Mouse (Mus musculus) CH12.LX (cell line): ENCODE data around the gene Gm49405. TPM values are rescaled to one million over a fixed set of nuclear protein-coding genes. Genes with fewer than 3 reads are reported as not detected.

Experiments used
- DNase-seq: peaks from one replicate; pipeline ENCODE4 v3.0.0-alpha.2; 2013; ENCODE audit errors: extremely low read depth
- H3K27ac ChIP-seq: 2 replicates; pipeline ENCODE4 v1.5.1; 2012; ENCODE audit warnings: low read depth, mild to moderate bottlenecking, control low read depth, moderate library complexity; ENCODE audit not compliant: insufficient read depth
- H3K27me3 ChIP-seq: replicated peaks from 2 replicates; pipeline ENCODE3; 2012; ENCODE audit warnings: inconsistent platforms
- H3K36me3 ChIP-seq, 2 experiments: replicated peaks in 1 of 2; 2 replicates each; pipeline versions ENCODE3 to v1.6.1; 2012; ENCODE audit warnings: inconsistent platforms in 1 of 2, low read length in 1 of 2, mild to moderate bottlenecking in 1 of 2, mixed read lengths in 1 of 2, moderate library complexity in 1 of 2; ENCODE audit not compliant: control insufficient read depth in 1 of 2, insufficient read depth in 1 of 2
- H3K4me1 ChIP-seq, 2 experiments: 2 replicates each; pipeline ENCODE4 v1.6.1; 2012; ENCODE audit warnings: inconsistent platforms in 1 of 2, moderate library complexity in 1 of 2; ENCODE audit not compliant: insufficient read depth in 2 of 2, control insufficient read depth in 1 of 2
- H3K4me2 ChIP-seq: 2 replicates; pipeline ENCODE4 v1.6.1; 2012; ENCODE audit warnings: low read depth, mild to moderate bottlenecking, control low read depth; ENCODE audit not compliant: poor library complexity, insufficient read depth, severe bottlenecking
- H3K4me3 ChIP-seq, 3 experiments: fragments of 150-350 bp in 1 of 3; sonication (generic) in 1 of 3; replicated peaks in 1 of 3; 2 replicates each; pipeline versions ENCODE3 to v1.5.1; 2011 to 2012; ENCODE audit warnings: low read depth in 2 of 3, low read length in 2 of 3, mild to moderate bottlenecking in 2 of 3, moderate library complexity in 2 of 3, control low read depth in 1 of 3, improper control_type of control experiment in 1 of 3, inconsistent platforms in 1 of 3, mixed read lengths in 1 of 3; ENCODE audit not compliant: poor library complexity in 1 of 3
- H3K79me2 ChIP-seq: replicated peaks from 2 replicates; pipeline ENCODE4 v1.6.1; 2012; ENCODE audit warnings: mild to moderate bottlenecking, moderate library complexity; ENCODE audit not compliant: control insufficient read depth, poor library complexity, insufficient read depth, severe bottlenecking; ENCODE audit errors: extremely low read depth
- H3K9ac ChIP-seq: 2 replicates; pipeline ENCODE4 v1.6.1; 2012; ENCODE audit warnings: low read depth, mild to moderate bottlenecking, control low read depth, moderate library complexity; ENCODE audit not compliant: insufficient read depth
- H3K9me3 ChIP-seq: replicated peaks from 2 replicates; pipeline ENCODE3; 2012; ENCODE audit warnings: low read length, inconsistent platforms, mixed read lengths
- CHD1 ChIP-seq: IDR thresholded peaks from 2 replicates; pipeline ENCODE4 v1.6.1; 2012; ENCODE audit warnings: low read depth, low read length, improper control_type of control experiment, inconsistent platforms
- CHD2 ChIP-seq: IDR thresholded peaks from 2 replicates; pipeline ENCODE4 v1.6.1; 2011; ENCODE audit warnings: low read length, improper control_type of control experiment
- ELF1 ChIP-seq: IDR thresholded peaks from 2 replicates; pipeline ENCODE4 v1.6.1; 2014; ENCODE audit warnings: low read depth, mild to moderate bottlenecking, inconsistent platforms, low read length, improper control_type of control experiment
- ETS1 ChIP-seq: conservative IDR thresholded peaks from 2 replicates; pipeline ENCODE4 v1.6.1; 2012; ENCODE audit warnings: low read depth, mild to moderate bottlenecking, inconsistent platforms, low read length, improper control_type of control experiment, moderate library complexity
- HCFC1 ChIP-seq: IDR thresholded peaks from 2 replicates; pipeline ENCODE4 v1.6.1; 2012; ENCODE audit warnings: low read depth, mild to moderate bottlenecking, inconsistent platforms, low read length, improper control_type of control experiment
- IRF4 ChIP-seq: IDR thresholded peaks from 2 replicates; pipeline ENCODE4 v1.6.1; 2014; ENCODE audit warnings: low read depth, mild to moderate bottlenecking, inconsistent platforms, low read length, improper control_type of control experiment
- JUN ChIP-seq: IDR thresholded peaks from 2 replicates; pipeline ENCODE4 v1.6.1; 2011; ENCODE audit warnings: low read depth, mild to moderate bottlenecking, low read length, improper control_type of control experiment, moderate library complexity; ENCODE audit not compliant: insufficient read depth
- JUND ChIP-seq: conservative IDR thresholded peaks from 2 replicates; pipeline ENCODE4 v1.6.1; 2011; ENCODE audit warnings: low read depth, low read length, improper control_type of control experiment
- KAT2A ChIP-seq: IDR thresholded peaks from 2 replicates; pipeline ENCODE4 v1.6.1; 2012; ENCODE audit warnings: low read length, improper control_type of control experiment, inconsistent platforms; ENCODE audit not compliant: insufficient replicate concordance
- MAX ChIP-seq: IDR thresholded peaks from 2 replicates; pipeline ENCODE4 v1.6.1; 2011; ENCODE audit warnings: low read length, improper control_type of control experiment
- MYC ChIP-seq: IDR thresholded peaks from 2 replicates; pipeline ENCODE4 v1.6.1; 2011; ENCODE audit warnings: low read depth, mild to moderate bottlenecking, improper control_type of control experiment, low read length
- POLR2AphosphoS2 ChIP-seq: IDR thresholded peaks from 2 replicates; pipeline ENCODE4 v1.6.1; 2011; ENCODE audit warnings: low read depth, low read length, improper control_type of control experiment
- RCOR1 ChIP-seq: conservative IDR thresholded peaks from 2 replicates; pipeline ENCODE4 v1.6.1; 2012; ENCODE audit warnings: low read depth, mild to moderate bottlenecking, inconsistent platforms, low read length, improper control_type of control experiment
- SIN3A ChIP-seq: IDR thresholded peaks from 2 replicates; pipeline ENCODE4 v1.6.1; 2012; ENCODE audit warnings: low read length, improper control_type of control experiment, inconsistent platforms
- SMC3 ChIP-seq: IDR thresholded peaks from 2 replicates; pipeline ENCODE4 v1.6.1; 2011; ENCODE audit warnings: low read depth, low read length, improper control_type of control experiment
- USF1 ChIP-seq: IDR thresholded peaks from 2 replicates; pipeline ENCODE4 v1.6.1; 2014; ENCODE audit warnings: low read depth, mild to moderate bottlenecking, inconsistent platforms, low read length, improper control_type of control experiment
- USF2 ChIP-seq: conservative IDR thresholded peaks from 2 replicates; pipeline ENCODE4 v1.6.1; 2011; ENCODE audit warnings: low read depth, low read length, improper control_type of control experiment
- ZKSCAN1 ChIP-seq: IDR thresholded peaks from 2 replicates; pipeline ENCODE4 v1.6.1; 2012; ENCODE audit warnings: low read depth, inconsistent platforms, low read length, improper control_type of control experiment, borderline replicate concordance
- ZMIZ1 ChIP-seq: IDR thresholded peaks from 2 replicates; pipeline ENCODE4 v1.6.1; 2012; ENCODE audit warnings: low read depth, mild to moderate bottlenecking, inconsistent platforms, low read length, improper control_type of control experiment
- dilution Hi-C: fragments of 300-500 bp; cut with MboI; formaldehyde crosslinking; loops from 2 replicates; pipeline ENCODE4 v1.14.3; 2020; ENCODE audit warnings: low sequenced_read_pairs; ENCODE audit not compliant: extremely low pct_unique_long_range_greater_than_20kb, extremely low pct_ligation_motif_present
- in situ Hi-C: fragments of 300-500 bp; cut with MboI; formaldehyde crosslinking; loops from 3 replicates; pipeline ENCODE4 v1.14.3; 2019; ENCODE audit warnings: low sequenced_read_pairs, low pct_ligation_motif_present, low pct_unique_long_range_greater_than_20kb, mixed read lengths
- polyA plus RNA-seq: library from polyadenylated mRNA; unstranded; fragments of >175 nt; gene quantifications from 2 replicates; pipeline ENCODE4 v1.2.1, GENCODE M21; 2012; ENCODE audit warnings: low read depth; ENCODE audit not compliant: insufficient read length
- total RNA-seq, 2 experiments: library from RNA; depleted of rRNA; stranded (reverse); fragments of 300-350 nt in 1 of 2; fragments of >200 nt in 1 of 2; gene quantifications; 2 replicates each; pipeline ENCODE4 v1.2.3; 2012 to 2014

Gene Gm49405
- total and polyA plus RNA-seq, 3 experiments, result 0.99 to 2.7 (median 2.0) TPM

- peak; percentile 82 for TF ChIP-seq ZMIZ1
Observed at GRCm38 (mm10) chr19:4000119-4000900, at the start of gene Gm49405, which contains the start of gene Nudt8 (continued).

- H3K4me3 ChIP-seq, result no peak overlapping the region
- H3K9me3 ChIP-seq, result no peaks in the 10 kb centered on the region
- H3K27me3 ChIP-seq, result no peaks in the 10 kb centered on the region
- no peak overlapping the region for H3K4me2 ChIP-seq
- TF ChIP-seq ZMIZ1, result no peak
- TF ChIP-seq ELF1, result no peak
- TF ChIP-seq JUN, result no peak
- no peak for TF ChIP-seq JUND
- TF ChIP-seq USF1, result no peak
- no peak for TF ChIP-seq CHD2
- no peak for TF ChIP-seq KAT2A
- no peak for TF ChIP-seq RCOR1
- TF ChIP-seq MAX, result no peak
- TF ChIP-seq SMC3, result no peak
- TF ChIP-seq HCFC1, result no peak
- no peak for TF ChIP-seq ZKSCAN1
- no peak for TF ChIP-seq POLR2AphosphoS2
- dilution Hi-C loops (no loop called here), in situ Hi-C loops (no loop called here)
- peaks cover 35 to 41% of the 10 kb centered on the region in 2 experiments for H3K36me3 ChIP-seq
- no peak overlapping the region for H3K9ac ChIP-seq
- peaks cover 2 to 16% of the 10 kb centered on the region in 2 experiments; a peak in 3 of 4 replicates for H3K4me1 ChIP-seq
- H3K27ac ChIP-seq, result no peak overlapping the region
- H3K79me2 ChIP-seq, result no peaks in the 10 kb centered on the region
- no peak for DNase-seq
Observed at GRCm38 (mm10) chr19:3951461-3951860, 49.0 kb upstream of the Gm49405 start.

- no peak for TF ChIP-seq RCOR1
- no peak for TF ChIP-seq SIN3A
- TF ChIP-seq CHD2, result no peak
- no peak for TF ChIP-seq CHD1
- TF ChIP-seq ELF1, result no peak
- no peak for TF ChIP-seq IRF4
- no peak for TF ChIP-seq USF1
- TF ChIP-seq HCFC1, result no peak
- TF ChIP-seq MYC, result no peak
- TF ChIP-seq JUN, result no peak
- no peak for TF ChIP-seq ETS1
- TF ChIP-seq USF2, result no peak
- TF ChIP-seq, all 38 proteins: peak for 0
- in situ Hi-C loops (no loop called here), dilution Hi-C loops (no loop called here)
- Histone ChIP-seq H3K9ac (no peak overlapping the region), H3K27me3 (no peaks in the 10 kb centered on the region), H3K4me2 (no peak overlapping the region), H3K79me2 (no peaks in the 10 kb centered on the region), H3K27ac (no peak overlapping the region), H3K36me3 (peaks cover 31 to 35% of the 10 kb centered on the region in 2 experiments), H3K9me3 (no peaks in the 10 kb centered on the region), H3K4me1 (peaks cover 2 to 9% of the 10 kb centered on the region in 2 experiments; a peak in 3 of 4 replicates), H3K4me3 (no peak overlapping the region)
- no peak for DNase-seq
Observed at GRCm38 (mm10) chr19:3952099-3952498, 48.3 kb upstream of the Gm49405 start.
